Mouse (Mus musculus): Measurements from ENCODE around the gene Olfr544. TPM values are rescaled to one million over a fixed set of nuclear protein-coding genes. Genes with fewer than 3 reads are reported as not detected.

Gene Olfr544
- 0.07 TPM for polyA plus RNA-seq (2017; shearing (Covaris generic))

GRCm38 (mm10) chr7:102488161-102488560, at the start of gene Olfr544:
Gene Olfr544, minus strand, starts transcription at chr7:102488313.

GRCm38 (mm10) chr7:102534449-102534848, 46.3 kb upstream of the Olfr544 start, which contains the start of gene Olfr547:
Gene Olfr547, plus strand, starts transcription at chr7:102534749.

GRCm38 (mm10) chr7:102499473-102499872, 11.4 kb upstream of the Olfr544 start, which contains the start of gene Olfr545:
Gene Olfr545, minus strand, starts transcription at chr7:102499573.

GRCm38 (mm10) chr7:102481579-102481978, 6.5 kb downstream of the Olfr544 start, which contains the start of gene Olfr543:
Gene Olfr543, minus strand, starts transcription at chr7:102481679.

GRCm38 (mm10) chr7:102441657-102442391, 46.3 kb downstream of the Olfr544 start, which contains the start of gene Rrm1:
Gene Rrm1, plus strand, starts transcription at chr7:102441695.

Other genes with a start within 250 kb of the Olfr544 start
- 280 TPM for gene Rhog, start 232.3 kb downstream of the Olfr544 start, polyA plus RNA-seq (2017; shearing (Covaris generic))
- 86.5 TPM for gene Stim1, start 220.5 kb downstream of the Olfr544 start, polyA plus RNA-seq (2017; shearing (Covaris generic))
- gene Rrm1, start 46.6 kb downstream of the Olfr544 start, polyA plus RNA-seq (2017; shearing (Covaris generic)): 34.1 TPM
- 0.25 TPM for gene Olfr543, start 6.6 kb downstream of the Olfr544 start, polyA plus RNA-seq (2017; shearing (Covaris generic))
- gene Olfr545, start 11.3 kb upstream of the Olfr544 start, polyA plus RNA-seq (2017; shearing (Covaris generic)): not detected
- gene Olfr547, start 46.4 kb upstream of the Olfr544 start, polyA plus RNA-seq (2017; shearing (Covaris generic)): not detected
- not detected for gene Olfr548-ps1, start 52.6 kb upstream of the Olfr544 start, polyA plus RNA-seq (2017; shearing (Covaris generic))
- gene Olfr549, start 61.6 kb upstream of the Olfr544 start, polyA plus RNA-seq (2017; shearing (Covaris generic)): not detected
- 94.3 TPM for gene Trim21, start 77.2 kb upstream of the Olfr544 start, polyA plus RNA-seq (2017; shearing (Covaris generic))
- 0.04 TPM for gene Olfr550, start 83.1 kb upstream of the Olfr544 start, polyA plus RNA-seq (2017; shearing (Covaris generic))
- not detected for gene Olfr551, start 103.6 kb upstream of the Olfr544 start, polyA plus RNA-seq (2017; shearing (Covaris generic))
- gene Olfr552, start 109.5 kb upstream of the Olfr544 start, polyA plus RNA-seq (2017; shearing (Covaris generic)): not detected
- not detected for gene Olfr553, start 129.9 kb upstream of the Olfr544 start, polyA plus RNA-seq (2017; shearing (Covaris generic))
- gene Olfr554, start 150.1 kb upstream of the Olfr544 start, polyA plus RNA-seq (2017; shearing (Covaris generic)): 0.31 TPM
- not detected for gene Olfr555, start 170.5 kb upstream of the Olfr544 start, polyA plus RNA-seq (2017; shearing (Covaris generic))
- gene Olfr556, start 176.6 kb upstream of the Olfr544 start, polyA plus RNA-seq (2017; shearing (Covaris generic)): not detected
- 16.9 TPM for gene Trim68, start 199.0 kb upstream of the Olfr544 start, polyA plus RNA-seq (2017; shearing (Covaris generic))
- not detected for gene Olfr557, start 207.6 kb upstream of the Olfr544 start, polyA plus RNA-seq (2017; shearing (Covaris generic))
- not detected for gene Olfr558, start 213.9 kb upstream of the Olfr544 start, polyA plus RNA-seq (2017; shearing (Covaris generic))
- not detected for gene Olfr33, start 230.8 kb upstream of the Olfr544 start, polyA plus RNA-seq (2017; shearing (Covaris generic))
- not detected for gene Olfr559, start 239.2 kb upstream of the Olfr544 start, polyA plus RNA-seq (2017; shearing (Covaris generic))

Data from CD4-positive, CD25-positive, alpha-beta regulatory T cell (primary cell).